Mouse (Mus musculus) stomach, embryonic 15.5 days (tissue): ENCODE measurements around the gene Tchp. TPM values are rescaled to one million over a fixed set of nuclear protein-coding genes. Genes with fewer than 3 reads are reported as not detected.

ENCODE experiments used
- ATAC-seq: fragments of 200-750 bp; cut with Nextera tagmentation; 2 replicates; pipeline ENCODE4 v1.8.0; 2017; ENCODE audit warnings: low read depth, moderate number of reproducible peaks, moderate TSS enrichment; ENCODE audit not compliant: insufficient read depth, low FRiP score
- H3K27ac ChIP-seq: fragments of 300-500 bp; sonication (generic); 2 replicates; pipeline ENCODE4 v1.5.1; 2015; ENCODE audit warnings: mild to moderate bottlenecking, inconsistent platforms
- H3K27me3 ChIP-seq: fragments of 300-500 bp; sonication (generic); replicated peaks from 2 replicates; pipeline ENCODE4 v1.6.1; 2015; ENCODE audit warnings: inconsistent platforms
- H3K36me3 ChIP-seq: fragments of 300-500 bp; sonication (generic); 2 replicates; pipeline ENCODE4 v1.6.1; 2015; ENCODE audit warnings: inconsistent platforms
- H3K4me1 ChIP-seq: fragments of 300-500 bp; sonication (generic); 2 replicates; pipeline ENCODE4 v1.6.1; 2015; ENCODE audit warnings: inconsistent platforms
- H3K4me2 ChIP-seq: fragments of 300-500 bp; sonication (generic); 2 replicates; pipeline ENCODE4 v1.6.1; 2015; ENCODE audit warnings: mild to moderate bottlenecking, inconsistent platforms
- H3K4me3 ChIP-seq: fragments of 300-500 bp; sonication (generic); replicated peaks from 2 replicates; pipeline ENCODE4 v1.5.1; 2015; ENCODE audit warnings: inconsistent platforms
- H3K9ac ChIP-seq: fragments of 300-500 bp; sonication (generic); 2 replicates; pipeline ENCODE4 v1.6.1; 2015; ENCODE audit warnings: inconsistent platforms
- H3K9me3 ChIP-seq: fragments of 300-500 bp; sonication (generic); 2 replicates; pipeline ENCODE4 v1.6.1; 2016; ENCODE audit warnings: inconsistent platforms
- WGBS: fragments of 180-500 bp; shearing (Covaris S2); methylation state at CpG from one replicate; pipeline ENCODE4 v1.1.7; 2015; 5-methylcytosine and 5-hydroxymethylcytosine counted together
- microRNA-seq: library from miRNA; unstranded; fragments of <30 nt; microRNA quantifications from one replicate; pipeline ENCODE4, GENCODE M21; 2016
- polyA plus RNA-seq: library from polyadenylated mRNA; unstranded; fragments of >200 nt; fragmentation: Nextera tagmentation; extraction: Ambion mirVana; gene quantifications from 2 replicates; pipeline ENCODE4 v1.2.1, GENCODE M21; 2015

Gene Tchp
- polyA plus RNA-seq, 1 experiment from 2014 or later: 11.5 TPM

- Histone ChIP-seq H3K4me3 (peak overlapping the region; percentile 99), H3K27ac (no peak overlapping the region), H3K9me3 (no peaks in the 10 kb centered on the region), H3K4me2 (peak overlapping the region; percentile 88), H3K9ac (no peak overlapping the region), H3K36me3 (no peaks in the 10 kb centered on the region), H3K4me1 (peaks cover 10% of the 10 kb centered on the region; the same call in 1 of the 2 replicates), H3K27me3 (no peaks in the 10 kb centered on the region)
- no peak for ATAC-seq
- WGBS: 72% methylated on average over 8 of the region's 8 CpGs
Observed at GRCm38 (mm10) chr5:114771796-114772195, 64.2 kb downstream of the Tchp start.

Small RNAs within 50 kb of the gene (microRNA-seq; reads per million reads assigned to microRNA genes)
- not detected for gene Mir7028

Other genes starting within 250 kb of the Tchp start
- 2.9 and 3.8 TPM in 2 replicates for gene Fam222a, start 139.7 kb upstream of the Tchp start, polyA plus RNA-seq
- gene Trpv4, start 49.3 kb upstream of the Tchp start, polyA plus RNA-seq: 1.7 and 1.9 TPM in 2 replicates
- 123 and 144 TPM in 2 replicates for gene Gltp, start 16.8 kb upstream of the Tchp start, polyA plus RNA-seq
- 48.9 and 49.0 TPM in 2 replicates for gene Ankrd13a, start 66.9 kb downstream of the Tchp start, polyA plus RNA-seq
- 36.7 and 39.8 TPM in 2 replicates for gene Git2, start 67.8 kb downstream of the Tchp start, polyA plus RNA-seq
- gene 1500011B03Rik, start 115.7 kb downstream of the Tchp start, polyA plus RNA-seq: 78.6 and 82.0 TPM in 2 replicates
- gene 4930519G04Rik, start 145.9 kb downstream of the Tchp start, polyA plus RNA-seq: not detected in 2 replicates
- 0.09 and 0.12 TPM in 2 replicates for gene Gm9936, start 150.9 kb downstream of the Tchp start, polyA plus RNA-seq
- gene Oasl2, start 189.2 kb downstream of the Tchp start, polyA plus RNA-seq: 6.9 and 8.5 TPM in 2 replicates
- 0.90 and 1.2 TPM in 2 replicates for gene Oasl1, start 215.5 kb downstream of the Tchp start, polyA plus RNA-seq
- gene 2210016L21Rik, start 234.4 kb downstream of the Tchp start, polyA plus RNA-seq: 52.4 and 57.4 TPM in 2 replicates